Mouse (Mus musculus) layer of hippocampus, postnatal 36 days (tissue): ENCODE data around the gene Fbxo9. TPM values are rescaled to one million over a fixed set of nuclear protein-coding genes. Genes with fewer than 3 reads are reported as not detected.
A peak's percentile ranks its signal among the peaks of the same experiment; 100 is the strongest.

Experiments
- DNase-seq, 2 experiments: peaks; one replicate each; pipeline ENCODE4 v3.0.0; 2022
- total RNA-seq, 2 experiments: library from RNA; stranded (reverse); gene quantifications; 2 replicates each; pipeline ENCODE4 v1.2.3; 2021

The Fbxo9 gene
- total RNA-seq, 2 experiments from 2014 or later, result 90.2 to 92.4 TPM

- no peak for DNase-seq
Measured at GRCm38 (mm10) chr9:78070496-78070895, 38.4 kb downstream of the Fbxo9 start.

- DNase-seq, result no peak
Measured at GRCm38 (mm10) chr9:78064121-78064520, 44.7 kb downstream of the Fbxo9 start.

DNA sequence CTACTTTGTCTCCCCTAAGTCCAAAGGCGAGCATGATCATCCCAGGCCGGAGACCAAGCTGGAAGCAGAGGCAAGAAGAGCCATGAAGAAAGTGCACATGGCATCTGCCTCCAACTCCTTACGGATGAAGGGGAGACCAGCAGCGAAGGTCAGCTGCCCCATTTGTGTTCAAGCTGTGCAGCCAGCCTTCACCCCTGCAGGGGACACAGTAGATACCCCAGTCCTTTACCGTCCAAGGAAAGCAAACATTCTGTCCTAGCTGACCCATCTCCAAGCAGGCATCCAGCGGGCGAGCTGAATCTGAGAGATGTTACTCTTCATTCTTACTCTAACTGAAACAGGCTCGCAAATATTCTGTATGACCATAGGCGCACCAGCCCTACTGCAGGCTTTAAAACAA, 46.5 kb downstream of the Fbxo9 start:
- DNase-seq, result no peak

GRCm38 (mm10) chr9:78059525-78060120, 49.2 kb downstream of the Fbxo9 start:
- DNase-seq, result no peak

- DNase-seq, result no peak
Measured at GRCm38 (mm10) chr9:78054298-78054697, 54.6 kb downstream of the Fbxo9 start.

DNA sequence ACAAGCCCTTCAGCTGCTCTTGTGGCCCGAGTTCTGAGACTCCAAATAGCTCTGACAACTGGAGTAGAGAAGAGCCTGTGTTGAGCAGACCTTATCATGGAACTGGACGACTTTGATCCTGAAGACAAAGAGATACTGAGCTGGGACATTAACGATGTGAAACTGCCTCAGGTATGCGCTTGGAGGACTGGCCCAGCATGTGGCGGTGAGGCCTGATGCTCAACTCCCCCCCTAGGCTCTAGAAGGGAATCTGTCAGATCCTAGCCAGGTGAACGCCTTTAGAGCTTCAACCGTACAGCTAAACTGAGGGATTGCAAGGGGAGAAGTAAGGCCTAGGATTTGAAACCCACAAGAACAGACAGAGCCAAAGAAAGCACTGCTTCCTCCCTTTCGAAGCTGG, 55.0 kb downstream of the Fbxo9 start:
- no peak for DNase-seq

DNA sequence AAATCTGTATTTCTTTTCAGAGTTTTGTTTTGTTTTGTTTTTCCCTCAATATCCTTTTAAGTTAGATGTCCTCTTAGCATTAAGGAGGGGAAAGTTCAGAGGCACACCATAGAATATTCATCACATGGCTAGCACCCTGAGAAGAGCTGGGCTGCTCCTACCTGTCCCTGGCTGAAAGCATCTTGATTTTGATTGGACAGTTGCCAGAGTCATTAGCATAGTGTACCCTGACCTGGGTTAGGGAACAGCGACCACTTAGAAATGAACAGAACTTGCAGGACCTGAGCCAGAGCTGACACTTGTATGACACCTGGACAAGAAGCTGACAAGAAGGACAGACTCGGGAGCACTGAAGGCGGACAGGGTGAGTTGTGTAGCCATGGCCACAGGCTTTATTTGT, 57.2 kb downstream of the Fbxo9 start, which contains the start of gene Gcm1:
Gene Gcm1, plus strand, starts transcription at position 248 of the 400 bp plus-strand sequence.
- no peak for DNase-seq

- no peak for DNase-seq
Measured at GRCm38 (mm10) chr9:78050452-78050970, 58.4 kb downstream of the Fbxo9 start.

DNA sequence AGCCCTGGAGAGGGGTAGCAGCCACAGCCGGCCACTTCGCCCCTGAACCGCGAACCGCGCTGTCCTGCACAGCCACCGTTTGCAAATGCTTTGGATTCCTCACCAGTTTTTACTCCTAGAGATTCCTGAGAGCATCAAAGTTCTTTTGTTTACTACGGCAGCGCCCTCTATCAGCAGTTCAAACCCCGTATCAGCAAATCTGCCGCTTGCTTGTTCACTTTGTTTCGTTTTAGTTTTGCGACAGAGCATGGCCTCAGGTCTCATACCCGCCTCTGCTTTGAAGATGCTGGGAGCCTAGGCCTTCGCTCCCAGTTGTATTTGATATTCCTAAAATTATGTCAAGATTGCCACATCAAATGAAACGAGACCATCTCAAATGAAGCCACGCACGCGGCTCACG, 62.1 kb downstream of the Fbxo9 start:
- no peak for DNase-seq

DNA sequence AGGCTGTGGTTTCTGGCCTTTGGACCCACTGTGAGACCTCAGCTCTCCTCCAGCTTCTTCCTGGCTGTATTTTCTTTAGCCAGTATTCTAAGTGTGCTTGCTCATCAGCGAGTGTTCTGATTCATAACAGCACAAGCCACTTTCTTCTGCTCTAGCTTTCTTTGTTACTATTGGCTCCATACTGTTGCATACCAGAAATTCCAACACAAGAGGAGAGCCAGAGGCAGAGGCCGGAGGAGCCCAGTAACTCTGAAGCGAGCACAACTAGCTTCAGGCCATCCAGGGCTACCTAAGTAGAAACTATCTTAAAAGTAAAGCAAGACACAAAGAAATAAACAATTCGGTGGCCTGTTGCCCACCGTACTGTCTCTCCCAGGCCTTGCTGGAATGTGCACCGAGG, 63.7 kb downstream of the Fbxo9 start:
- DNase-seq, result no peak

DNA sequence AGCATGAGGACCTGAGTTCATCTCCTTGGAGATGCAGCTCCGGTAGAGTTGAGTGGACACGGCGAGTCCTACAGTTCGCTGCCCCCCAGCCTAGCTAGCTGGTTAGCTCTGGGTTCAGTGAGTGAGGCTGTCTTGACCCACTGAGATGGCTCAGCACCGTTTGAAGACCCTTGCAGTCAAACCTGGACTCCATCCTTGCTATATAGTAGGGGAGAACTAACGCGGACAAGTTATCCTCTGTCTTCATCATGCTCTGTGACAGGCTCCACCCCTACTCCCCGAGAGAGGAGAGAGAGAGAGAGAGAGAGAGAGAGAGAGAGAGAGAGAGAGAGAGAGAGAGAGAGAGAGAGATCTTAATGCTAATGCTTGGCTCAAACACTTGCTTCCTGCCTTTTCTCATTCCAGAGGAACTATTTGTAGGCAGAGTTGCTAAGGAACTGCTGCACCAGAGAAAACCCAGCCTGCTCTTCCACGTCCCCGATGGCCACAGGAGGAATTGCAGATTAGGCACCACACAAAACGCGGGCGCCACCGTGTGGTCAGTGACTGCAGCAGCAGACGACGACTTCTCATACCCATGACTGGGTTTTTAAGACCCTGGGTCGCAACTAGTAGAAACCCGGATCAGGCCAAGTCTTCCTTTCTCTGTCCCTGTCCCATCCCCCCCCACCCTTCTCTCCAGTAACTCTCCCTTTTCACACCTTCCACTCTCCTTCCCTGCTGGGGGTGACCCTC, 69.9 kb downstream of the Fbxo9 start:
- peak; percentile 73 to 74 for DNase-seq

DNA sequence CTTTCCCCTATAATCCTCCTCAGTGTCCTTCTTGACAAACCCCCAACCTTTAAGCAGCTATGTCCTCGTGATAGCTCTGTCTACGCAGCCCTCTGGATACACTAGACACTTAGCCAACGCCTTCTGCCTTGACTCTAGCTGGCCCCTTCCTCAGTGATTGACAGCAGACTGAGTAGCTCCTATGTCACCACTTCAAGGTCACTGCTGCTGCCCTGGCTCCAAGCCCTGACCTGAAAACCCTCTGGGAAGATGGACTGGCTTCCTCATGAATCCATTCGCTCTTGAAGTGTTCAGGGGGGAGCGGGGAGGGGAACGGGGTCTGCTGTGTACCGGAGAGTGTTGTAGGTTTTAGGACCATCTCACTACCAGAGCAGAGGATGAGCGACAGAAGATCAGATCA, 73.0 kb downstream of the Fbxo9 start:
- no peak for DNase-seq

GRCm38 (mm10) chr9:78035296-78035695, 73.6 kb downstream of the Fbxo9 start:
- DNase-seq, result no peak

DNA sequence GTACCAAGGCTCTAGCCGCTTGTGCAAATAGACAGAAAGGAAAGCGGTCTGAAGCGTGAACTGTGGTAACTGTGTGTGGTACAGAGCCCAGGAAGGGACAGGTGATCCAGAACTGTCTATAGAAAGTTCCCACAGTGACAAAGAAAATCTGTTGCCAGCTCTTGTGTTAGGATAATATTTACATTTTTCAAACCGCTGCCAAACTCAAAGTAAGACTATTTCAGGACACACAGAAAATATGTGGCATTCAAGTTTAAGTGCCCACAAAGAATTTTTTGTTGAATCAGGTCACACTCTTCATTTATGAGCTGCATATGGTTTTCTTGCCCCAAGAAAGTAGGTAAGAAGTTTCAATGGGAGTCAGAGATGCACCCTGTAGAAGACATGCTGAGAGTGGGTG, 75.9 kb downstream of the Fbxo9 start:
- DNase-seq, result no peak

Other genes with a start within 250 kb of the Fbxo9 start
- gene Elovl5, start 191.7 kb downstream of the Fbxo9 start, total RNA-seq, result 10 to 100 TPM; 69.6 to 74.8 TPM
- gene Gcm1, start 57.1 kb downstream of the Fbxo9 start, total RNA-seq, result not detected
- 10 to 100 TPM; 21.3 to 22.2 TPM for gene Ick, start 127 bp upstream of the Fbxo9 start, total RNA-seq
- 10 to 100 TPM; 43.1 to 51.3 TPM for gene Gsta4, start 73.7 kb upstream of the Fbxo9 start, total RNA-seq
- not detected for gene Gsta1, start 121.6 kb upstream of the Fbxo9 start, total RNA-seq
- gene Gm3776, start 148.1 kb upstream of the Fbxo9 start, total RNA-seq, result not detected
- not detected for gene Gm10639, start 180.9 kb upstream of the Fbxo9 start, total RNA-seq
- gene Omt2a, start 205.7 kb upstream of the Fbxo9 start, total RNA-seq, result not detected
- not detected for gene Omt2b, start 218.5 kb upstream of the Fbxo9 start, total RNA-seq
- not detected for gene Gsta2, start 246.7 kb upstream of the Fbxo9 start, total RNA-seq